Mouse (Mus musculus) midbrain, embryonic 14.5 days (tissue): ENCODE measurements around the gene Pitpnm2. TPM values are rescaled to one million over a fixed set of nuclear protein-coding genes. Genes with fewer than 3 reads are reported as not detected.

Experiments used
- ATAC-seq: fragments of 200-750 bp; cut with Nextera tagmentation; 2 replicates; pipeline ENCODE4 v1.8.0; 2017; ENCODE audit warnings: moderate number of reproducible peaks, moderate library complexity; ENCODE audit not compliant: low FRiP score, low TSS enrichment
- DNase-seq: peaks from one replicate; pipeline ENCODE4 v3.0.0-alpha.2; 2015
- H3K27ac ChIP-seq: fragments of 300-500 bp; sonication (generic); replicated peaks from 2 replicates; pipeline ENCODE4 v1.5.1; 2014; ENCODE audit warnings: mild to moderate bottlenecking, low read depth, low read length, moderate library complexity
- H3K27me3 ChIP-seq: fragments of 300-500 bp; sonication (generic); 2 replicates; pipeline ENCODE4 v1.6.1; 2014; ENCODE audit warnings: low read length, control low read depth, mixed read lengths; ENCODE audit not compliant: control insufficient read depth, insufficient read depth
- H3K36me3 ChIP-seq: fragments of 300-500 bp; sonication (generic); 2 replicates; pipeline ENCODE4 v1.6.1; 2014; ENCODE audit warnings: low read length, control low read depth; ENCODE audit not compliant: control insufficient read depth, insufficient read depth
- H3K4me1 ChIP-seq: fragments of 300-500 bp; sonication (generic); 2 replicates; pipeline ENCODE4 v1.6.1; 2014; ENCODE audit warnings: mild to moderate bottlenecking, antibody characterized with exemption, low read length, control low read depth; ENCODE audit not compliant: control insufficient read depth, insufficient read depth
- H3K4me2 ChIP-seq: fragments of 300-500 bp; sonication (generic); 2 replicates; pipeline ENCODE4 v1.6.1; 2014; ENCODE audit warnings: mild to moderate bottlenecking, low read length, moderate library complexity
- H3K4me3 ChIP-seq: fragments of 300-500 bp; sonication (generic); replicated peaks from 2 replicates; pipeline ENCODE4 v1.5.1; 2014; ENCODE audit warnings: low read depth, low read length
- H3K9ac ChIP-seq: fragments of 300-500 bp; sonication (generic); replicated peaks from 2 replicates; pipeline ENCODE4 v1.6.1; 2014; ENCODE audit warnings: mild to moderate bottlenecking, low read length, moderate library complexity
- H3K9me3 ChIP-seq: fragments of 300-500 bp; sonication (generic); 2 replicates; pipeline ENCODE4 v1.6.1; 2016; ENCODE audit warnings: low read length, control low read depth, mixed read lengths; ENCODE audit not compliant: control insufficient read depth
- WGBS: fragments of 180-500 bp; shearing (Covaris S2); extraction: QIAGEN DNeasy Blood & Tissue Kit; methylation state at CpG from one replicate; pipeline ENCODE4 v1.1.7; 2014; 5-methylcytosine and 5-hydroxymethylcytosine counted together
- polyA plus RNA-seq: library from polyadenylated mRNA; unstranded; fragments of >200 nt; fragmentation: Nextera tagmentation; extraction: Ambion mirVana; gene quantifications from 2 replicates; pipeline ENCODE4 v1.2.1, GENCODE M21; 2014

The Pitpnm2 gene
- polyA plus RNA-seq, 1 experiment from 2014 or later = 11.6 TPM

GRCm38 (mm10) chr5:124232360-124233143, 17.0 kb downstream of the Pitpnm2 start:
- DNase-seq = no peak
- Histone ChIP-seq H3K27ac (no peak overlapping the region), H3K36me3 (no peaks in the 10 kb centered on the region), H3K27me3 (no peaks in the 10 kb centered on the region), H3K9ac (no peak overlapping the region), H3K9me3 (no peaks in the 10 kb centered on the region), H3K4me1 (no peaks in the 10 kb centered on the region), H3K4me3 (no peak overlapping the region), H3K4me2 (no peak overlapping the region)
- ATAC-seq = no peak
- 74% methylated on average over 18 of the region's 18 CpGs for WGBS

GRCm38 (mm10) chr5:124230461-124230860, 19.1 kb downstream of the Pitpnm2 start:
- H3K4me2 ChIP-seq = no peak overlapping the region
- no peak for ATAC-seq

GRCm38 (mm10) chr5:124227193-124227592, 22.4 kb downstream of the Pitpnm2 start:
- H3K4me1 ChIP-seq = no peaks in the 10 kb centered on the region
- DNase-seq = no peak
- no peak overlapping the region for H3K27ac ChIP-seq
- H3K27me3 ChIP-seq = no peaks in the 10 kb centered on the region
- no peak overlapping the region for H3K4me3 ChIP-seq
- 67% methylated on average over 6 of the region's 6 CpGs for WGBS
- H3K9ac ChIP-seq = no peak overlapping the region
- H3K4me2 ChIP-seq = no peak overlapping the region
- ATAC-seq = no peak
- no peaks in the 10 kb centered on the region for H3K36me3 ChIP-seq
- H3K9me3 ChIP-seq = no peaks in the 10 kb centered on the region

More at GRCm38 (mm10) chr5:124230461-124230860, 19.1 kb downstream of the Pitpnm2 start:
- H3K36me3 ChIP-seq = no peaks in the 10 kb centered on the region
- no peak for DNase-seq
- no peak overlapping the region for H3K9ac ChIP-seq
- H3K4me3 ChIP-seq = no peak overlapping the region
- no peaks in the 10 kb centered on the region for H3K9me3 ChIP-seq
- H3K4me1 ChIP-seq = no peaks in the 10 kb centered on the region
- WGBS = 80% methylated on average over 9 of the region's 9 CpGs
- H3K27me3 ChIP-seq = no peaks in the 10 kb centered on the region
- H3K27ac ChIP-seq = no peak overlapping the region

- Histone ChIP-seq H3K4me3 (no peak overlapping the region), H3K36me3 (no peaks in the 10 kb centered on the region), H3K9me3 (no peaks in the 10 kb centered on the region), H3K4me2 (no peak overlapping the region), H3K27me3 (no peaks in the 10 kb centered on the region), H3K4me1 (no peaks in the 10 kb centered on the region), H3K27ac (no peak overlapping the region), H3K9ac (no peak overlapping the region)
- WGBS = 92% methylated on average over 4 of the region's 4 CpGs
- DNase-seq (no peak), ATAC-seq (no peak)
These were observed 23.1 kb downstream of the Pitpnm2 start for GRCm38 (mm10) chr5:124226494-124226893.

- Histone ChIP-seq H3K27me3 (no peaks in the 10 kb centered on the region), H3K9me3 (no peaks in the 10 kb centered on the region), H3K9ac (no peak overlapping the region), H3K4me1 (0 out of 2 replicates have a peak, but pooled peaks cover 3% of the 10 kb centered on the region), H3K4me3 (no peak overlapping the region), H3K4me2 (no peak overlapping the region), H3K27ac (no peak overlapping the region), H3K36me3 (no peaks in the 10 kb centered on the region)
- DNase-seq (no peak), ATAC-seq (no peak)
- WGBS = 90% methylated on average over 7 of the region's 7 CpGs
These were observed 23.7 kb downstream of the Pitpnm2 start for GRCm38 (mm10) chr5:124225891-124226290.

- 66% methylated on average over 16 of the region's 16 CpGs for WGBS
These were observed 25.1 kb downstream of the Pitpnm2 start for GRCm38 (mm10) chr5:124224321-124225092.

GRCm38 (mm10) chr5:124223574-124223973, 26.0 kb downstream of the Pitpnm2 start:
- Histone ChIP-seq H3K27me3 (no peaks in the 10 kb centered on the region), H3K36me3 (no peaks in the 10 kb centered on the region), H3K4me2 (no peak overlapping the region), H3K4me3 (no peak overlapping the region), H3K9ac (no peak overlapping the region), H3K4me1 (peaks cover 12% of the 10 kb centered on the region; the same call in 1 of the 2 replicates), H3K27ac (no peak overlapping the region), H3K9me3 (no peaks in the 10 kb centered on the region)
- WGBS = 89% methylated on average over 8 of the region's 8 CpGs
- ATAC-seq (no peak), DNase-seq (no peak)

More at GRCm38 (mm10) chr5:124224321-124225092, 25.1 kb downstream of the Pitpnm2 start:
- no peak for DNase-seq
- Histone ChIP-seq H3K36me3 (no peaks in the 10 kb centered on the region), H3K4me2 (no peak overlapping the region), H3K27me3 (no peaks in the 10 kb centered on the region), H3K9ac (no peak overlapping the region), H3K27ac (no peak overlapping the region), H3K4me1 (peaks cover 10% of the 10 kb centered on the region; the same call in 1 of the 2 replicates), H3K9me3 (no peaks in the 10 kb centered on the region), H3K4me3 (no peak overlapping the region)
- no peak for ATAC-seq

GRCm38 (mm10) chr5:124222696-124223095, 26.9 kb downstream of the Pitpnm2 start:
- no peak overlapping the region for H3K9ac ChIP-seq
- peaks cover 12% of the 10 kb centered on the region; the same call in 1 of the 2 replicates for H3K4me1 ChIP-seq
- no peaks in the 10 kb centered on the region for H3K36me3 ChIP-seq
- H3K27me3 ChIP-seq = no peaks in the 10 kb centered on the region
- DNase-seq (no peak), ATAC-seq (no peak)
- 90% methylated on average over 11 of the region's 11 CpGs for WGBS
- no peak overlapping the region for H3K4me2 ChIP-seq
- no peak overlapping the region for H3K27ac ChIP-seq
- no peak overlapping the region for H3K4me3 ChIP-seq
- H3K9me3 ChIP-seq = no peaks in the 10 kb centered on the region
